Mouse (Mus musculus): ENCODE measurements around the gene Sf3b1.
"Not testable (repeated sequence)": the region's sequence is repeated elsewhere in the genome, so short reads cannot be mapped to it uniquely, and the experiment has no call there.

The Sf3b1 gene

DNA sequence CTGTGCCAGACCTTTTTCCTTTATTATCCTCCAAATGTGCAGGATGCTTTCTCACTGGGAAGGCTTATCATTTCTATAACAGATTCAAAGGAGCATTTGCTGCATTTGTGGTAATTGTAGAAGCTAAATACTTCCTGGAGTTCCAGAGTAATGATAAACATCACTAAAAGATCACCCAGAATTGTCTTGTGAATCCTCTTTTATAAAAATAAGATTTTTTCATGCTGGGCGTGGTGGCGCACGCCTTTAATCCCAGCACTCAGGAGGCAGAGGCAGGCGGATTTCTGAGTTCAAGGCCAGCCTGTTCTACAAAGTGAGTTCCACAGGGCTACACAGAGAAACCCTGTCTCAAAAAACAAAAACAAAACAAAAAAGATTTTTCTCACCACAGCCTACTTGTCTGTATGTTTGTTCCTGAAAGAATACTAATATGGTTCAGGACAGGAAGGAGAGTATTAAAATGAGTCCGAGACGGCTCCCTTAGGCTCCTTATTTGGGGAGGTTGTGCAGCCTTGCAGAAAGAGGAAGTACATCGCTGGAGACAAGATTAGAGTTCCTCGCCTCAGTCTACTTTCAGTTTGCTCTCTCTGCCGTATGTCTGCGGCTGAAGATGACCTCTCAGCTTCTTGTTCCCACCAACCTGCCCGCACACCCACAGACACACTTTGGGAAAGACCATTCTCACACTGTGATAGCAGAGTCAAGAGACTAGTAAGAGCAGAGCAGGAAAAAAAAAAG, 1.4 kb upstream of the Sf3b1 start:
- ATAC-seq (ENCODE audit: insufficient number of reproducible peaks, low FRiP score, low TSS enrichment): no peak

DNA sequence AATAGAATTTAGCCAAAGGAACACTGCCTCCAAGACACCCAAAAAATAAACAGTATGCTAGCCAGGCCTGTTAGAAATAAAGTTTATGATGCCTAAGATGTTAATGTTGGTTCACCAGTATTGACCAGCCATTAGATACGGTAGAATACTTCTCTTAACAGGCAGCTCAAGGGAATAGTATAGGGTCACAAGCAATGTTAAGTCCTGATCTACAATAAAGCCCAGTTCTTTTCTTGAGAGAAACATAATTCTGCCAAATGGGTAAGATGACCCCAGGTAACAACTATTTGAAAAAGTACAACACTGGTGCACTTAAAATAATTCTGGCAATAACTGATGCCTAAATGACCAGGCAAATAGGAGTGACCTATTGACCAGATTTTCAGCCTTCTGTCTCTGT, 685 bp upstream of the Sf3b1 start:
- ATAC-seq (ENCODE audit: insufficient number of reproducible peaks, low FRiP score, low TSS enrichment): no peak

DNA sequence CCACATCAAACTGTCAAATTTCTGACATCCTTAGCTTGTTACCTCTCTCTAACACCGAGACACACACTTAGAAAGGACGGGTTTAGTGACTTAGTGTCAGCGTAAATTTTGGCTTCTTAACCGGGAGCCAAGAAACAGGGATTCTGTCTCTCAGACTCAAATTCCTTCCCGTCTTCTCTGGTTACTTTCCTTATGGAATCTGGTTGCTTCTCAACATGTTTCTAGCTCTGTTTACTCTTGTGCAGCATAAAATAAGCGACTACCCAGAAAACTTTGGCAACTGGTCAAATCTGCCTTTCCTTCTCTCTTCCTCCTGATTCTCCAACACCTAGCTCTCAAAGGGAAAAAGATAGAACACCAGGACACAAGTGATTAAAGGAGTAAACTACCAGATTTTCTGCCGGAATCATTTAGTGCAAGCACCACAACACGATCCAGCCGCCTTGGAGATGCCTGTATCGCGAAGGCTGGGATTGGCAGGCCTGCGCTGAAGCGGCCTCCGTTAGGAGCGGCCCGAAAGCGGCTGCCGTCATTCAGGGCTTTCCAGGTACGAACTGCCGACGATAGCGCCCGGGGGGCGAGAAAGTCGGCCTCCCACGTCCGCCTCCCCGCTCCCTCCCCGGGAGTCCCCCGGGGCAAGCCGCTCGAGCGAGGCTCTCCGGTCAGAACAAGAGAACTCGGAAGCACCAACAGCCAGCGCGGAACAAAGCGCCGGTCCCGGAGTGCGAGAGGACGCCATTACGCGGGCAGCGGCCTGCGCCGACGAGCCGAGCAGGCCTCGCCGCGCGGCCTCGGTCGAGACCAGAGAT, 633 bp downstream of the Sf3b1 start:
- ATAC-seq (ENCODE audit: insufficient number of reproducible peaks, low FRiP score, low TSS enrichment): peak; percentile 54

DNA sequence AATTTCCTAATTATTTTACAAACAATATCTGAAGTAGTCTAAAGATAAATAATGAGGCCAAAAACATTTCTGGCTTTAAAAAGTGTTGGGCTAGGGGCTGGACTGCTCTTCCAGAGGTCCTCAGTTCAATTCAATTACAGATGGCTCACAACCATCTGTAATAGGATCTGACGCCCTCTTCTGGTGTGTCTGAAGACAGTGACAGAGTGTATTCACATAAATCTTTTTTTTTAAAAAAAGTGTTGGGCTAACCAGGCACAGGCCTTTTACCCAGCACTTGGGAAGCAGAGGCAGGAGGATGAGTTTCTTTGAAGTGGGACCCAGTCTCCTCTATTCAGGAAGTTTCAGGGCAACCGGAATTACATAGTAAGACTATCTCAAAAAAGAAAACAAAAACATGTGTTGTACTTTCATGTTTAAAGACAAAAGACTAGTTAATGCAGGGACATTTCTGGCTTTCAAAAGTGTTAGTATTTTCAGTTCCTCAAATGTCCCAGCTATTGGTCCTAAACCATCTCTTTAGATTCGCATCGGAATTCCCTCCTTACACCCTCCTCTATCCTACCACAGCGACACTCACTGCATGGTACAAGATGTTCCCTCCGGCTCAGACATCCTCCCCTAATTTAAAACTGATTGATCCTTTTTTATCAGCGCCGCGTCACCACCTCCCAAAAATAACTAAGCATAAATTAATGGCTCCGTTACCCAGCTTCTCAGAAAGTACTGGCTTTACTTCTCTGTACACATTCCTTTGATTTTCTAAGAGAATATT, 1.4 kb downstream of the Sf3b1 start:
- no peak for ATAC-seq (ENCODE audit: insufficient number of reproducible peaks, low FRiP score, low TSS enrichment)

DNA sequence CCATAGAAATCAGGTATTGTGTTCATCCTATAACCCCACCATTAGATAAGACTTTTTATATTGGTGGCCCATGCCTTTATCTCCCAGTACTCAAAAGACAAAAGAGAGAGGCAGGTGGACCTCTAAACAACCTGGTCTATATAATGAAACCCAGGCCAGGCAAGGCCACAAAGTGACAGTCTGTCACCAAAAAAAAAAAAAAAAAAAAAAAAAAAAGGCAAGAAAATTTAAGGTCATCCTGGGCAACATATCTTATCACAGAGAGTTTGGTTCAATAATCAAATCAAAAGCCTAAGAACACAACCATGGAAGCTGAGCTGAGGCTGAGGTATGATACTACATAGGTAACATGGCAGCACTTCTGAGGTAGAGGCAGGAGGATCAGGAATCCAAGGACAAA, 5.4 kb downstream of the Sf3b1 start:
- no peak for ATAC-seq (ENCODE audit: insufficient number of reproducible peaks, low FRiP score, low TSS enrichment)

DNA sequence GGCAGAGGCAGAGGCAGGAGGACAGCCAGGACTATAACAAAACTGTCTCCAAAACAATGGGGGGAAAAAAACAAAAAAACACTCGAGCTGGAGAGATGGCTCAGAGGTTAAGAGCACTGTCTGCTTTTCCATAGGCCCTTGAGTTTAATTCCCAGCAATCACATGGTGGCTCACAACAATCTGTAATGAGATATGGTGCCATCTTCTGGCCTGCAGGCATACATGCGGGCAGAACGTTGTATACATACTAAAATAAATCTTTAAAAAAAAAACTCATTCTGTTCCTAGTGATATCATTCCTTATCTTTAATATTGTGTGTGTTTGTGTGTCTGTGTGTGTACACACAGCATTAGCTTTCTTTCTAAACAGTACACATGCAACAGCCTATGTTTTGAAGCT, 14.8 kb downstream of the Sf3b1 start:
- ATAC-seq (ENCODE audit: insufficient number of reproducible peaks, low FRiP score, low TSS enrichment): no peak

DNA sequence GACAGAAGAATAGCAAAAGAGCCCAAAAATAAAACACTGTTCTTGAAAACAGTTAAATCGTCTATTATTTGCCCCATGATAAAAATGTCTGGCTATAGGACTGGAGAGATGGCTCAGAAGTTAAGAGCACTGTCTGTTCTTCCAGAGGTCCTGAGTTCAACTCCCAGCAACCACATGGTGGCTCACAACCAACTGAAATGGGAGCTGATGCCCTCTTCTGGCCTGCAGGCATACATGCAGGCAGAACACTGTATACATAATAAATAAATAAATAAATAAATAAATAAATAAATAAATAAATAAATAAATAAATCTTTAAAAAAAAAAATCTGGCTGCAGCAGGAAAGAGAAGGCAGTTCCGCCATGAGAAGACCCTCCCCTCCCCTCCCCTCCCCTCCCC, 19.0 kb downstream of the Sf3b1 start:
- ATAC-seq (ENCODE audit: insufficient number of reproducible peaks, low FRiP score, low TSS enrichment): not testable (repeated sequence)

DNA sequence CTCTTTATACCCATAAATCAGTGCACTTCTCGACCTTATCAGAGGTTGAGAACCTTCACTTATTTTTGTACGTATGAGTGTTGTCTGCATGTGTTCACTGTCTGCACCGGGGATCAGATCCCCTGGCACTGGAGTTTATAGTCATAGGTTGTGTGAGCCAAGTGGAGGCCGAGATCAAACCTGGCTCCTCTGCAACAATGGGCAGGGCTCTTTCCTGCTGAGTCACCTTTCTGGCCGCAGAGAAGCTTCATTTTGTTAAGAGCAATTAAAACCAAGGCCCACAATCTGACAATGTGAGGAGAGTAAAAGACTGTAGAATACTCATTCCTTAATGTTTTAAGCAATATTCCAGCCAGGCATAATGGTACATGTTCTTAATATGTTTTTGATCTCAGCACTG, 33.7 kb downstream of the Sf3b1 start:
- no peak for ATAC-seq (ENCODE audit: insufficient number of reproducible peaks, low FRiP score, low TSS enrichment)

DNA sequence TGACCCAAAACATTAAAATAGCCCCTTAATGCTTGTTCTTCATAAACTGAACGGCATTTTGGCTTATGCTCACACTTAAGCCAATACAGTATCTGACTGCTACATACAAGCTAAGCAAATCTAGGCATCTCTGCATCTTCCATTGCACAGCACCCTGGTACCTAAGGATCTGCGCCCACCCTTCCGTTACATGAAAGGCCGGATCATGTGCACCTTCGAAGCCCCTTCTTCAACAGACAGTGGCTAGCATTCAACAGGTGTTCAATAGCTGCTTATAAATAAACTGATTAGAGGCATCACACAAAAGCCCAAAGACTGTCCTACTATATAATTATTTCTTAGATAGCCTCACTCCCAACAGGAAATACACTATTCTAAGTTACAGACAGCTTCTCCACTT, 41.0 kb downstream of the Sf3b1 start:
- ATAC-seq (ENCODE audit: insufficient number of reproducible peaks, low FRiP score, low TSS enrichment): no peak

DNA sequence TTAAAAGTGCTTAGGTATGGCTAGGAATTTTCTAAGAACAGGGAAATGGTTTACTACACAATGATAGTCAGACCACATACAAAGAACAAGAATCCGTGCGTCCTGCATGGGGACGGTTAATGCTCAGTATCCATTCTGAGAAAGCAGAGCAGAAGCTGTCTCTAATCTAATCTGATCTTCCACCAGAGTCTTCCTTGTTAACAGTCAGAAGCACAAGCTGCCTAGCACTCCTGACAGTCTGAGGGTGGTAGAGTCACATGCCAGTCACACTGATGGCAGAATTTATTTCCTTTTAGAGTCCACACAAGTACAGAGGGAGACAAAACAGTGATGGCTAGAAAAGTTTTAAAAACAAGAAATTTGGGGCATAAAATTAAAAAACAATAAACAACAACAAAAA, 41.5 kb downstream of the Sf3b1 start:
- no peak for ATAC-seq (ENCODE audit: insufficient number of reproducible peaks, low FRiP score, low TSS enrichment)

DNA sequence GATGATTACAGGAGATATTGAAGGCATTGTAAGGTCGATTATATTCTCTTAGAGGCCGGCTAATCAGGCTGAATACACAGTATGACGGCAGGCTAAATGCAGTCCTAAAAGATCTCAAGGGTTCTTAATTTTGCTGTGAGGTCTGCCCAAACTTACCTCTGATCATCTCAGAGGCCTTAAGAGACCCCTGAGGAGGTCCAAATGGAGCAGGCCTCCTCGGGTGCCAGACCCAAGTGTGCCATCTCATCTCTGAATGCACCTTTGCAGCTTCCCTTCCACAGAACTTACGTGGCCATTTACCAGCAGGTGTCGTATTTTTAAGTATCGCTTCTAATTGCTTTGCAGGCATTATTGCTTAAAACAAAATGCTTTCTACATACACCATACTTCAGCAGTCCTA, 43.1 kb downstream of the Sf3b1 start:
- no peak for ATAC-seq (ENCODE audit: insufficient number of reproducible peaks, low FRiP score, low TSS enrichment)

DNA sequence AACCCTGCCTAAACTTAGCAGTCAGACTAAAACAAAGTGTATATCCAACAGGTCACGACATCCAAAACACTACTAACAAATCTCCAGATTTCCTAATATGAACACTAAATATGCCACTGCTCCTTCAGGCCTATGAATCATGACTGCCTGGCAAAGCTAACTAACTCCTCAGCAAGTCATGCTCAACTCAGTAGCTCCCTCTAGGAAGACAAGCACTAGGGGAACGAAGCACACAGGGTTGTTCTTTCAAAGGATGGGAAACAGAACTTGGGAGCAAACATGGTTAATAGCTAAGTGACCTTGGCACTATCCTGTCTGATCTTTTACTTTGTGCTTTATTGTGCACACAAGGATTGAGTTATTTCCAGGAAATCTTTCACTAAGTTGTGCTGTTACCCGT, 43.9 kb downstream of the Sf3b1 start:
- ATAC-seq (ENCODE audit: insufficient number of reproducible peaks, low FRiP score, low TSS enrichment): no peak

DNA sequence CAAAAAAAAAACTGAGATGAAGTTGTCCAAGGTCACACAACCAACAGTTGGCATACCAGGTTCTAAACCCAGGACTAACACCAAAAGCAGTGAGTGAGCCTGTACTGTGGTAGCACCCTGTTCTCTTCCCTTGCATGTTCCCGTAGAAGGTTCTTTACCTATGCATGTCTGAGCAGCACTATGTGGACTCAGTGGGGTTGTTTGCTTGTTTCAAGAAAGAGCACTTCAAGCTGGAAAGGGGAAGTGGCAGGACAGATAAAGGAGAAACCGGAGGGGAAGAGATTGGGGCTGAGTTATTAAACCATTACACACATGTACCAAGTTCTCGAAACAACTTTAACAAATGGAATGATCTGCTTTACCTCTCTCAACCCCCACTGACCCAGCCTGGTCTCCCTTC, 44.6 kb downstream of the Sf3b1 start:
- no peak for ATAC-seq (ENCODE audit: insufficient number of reproducible peaks, low FRiP score, low TSS enrichment)

DNA sequence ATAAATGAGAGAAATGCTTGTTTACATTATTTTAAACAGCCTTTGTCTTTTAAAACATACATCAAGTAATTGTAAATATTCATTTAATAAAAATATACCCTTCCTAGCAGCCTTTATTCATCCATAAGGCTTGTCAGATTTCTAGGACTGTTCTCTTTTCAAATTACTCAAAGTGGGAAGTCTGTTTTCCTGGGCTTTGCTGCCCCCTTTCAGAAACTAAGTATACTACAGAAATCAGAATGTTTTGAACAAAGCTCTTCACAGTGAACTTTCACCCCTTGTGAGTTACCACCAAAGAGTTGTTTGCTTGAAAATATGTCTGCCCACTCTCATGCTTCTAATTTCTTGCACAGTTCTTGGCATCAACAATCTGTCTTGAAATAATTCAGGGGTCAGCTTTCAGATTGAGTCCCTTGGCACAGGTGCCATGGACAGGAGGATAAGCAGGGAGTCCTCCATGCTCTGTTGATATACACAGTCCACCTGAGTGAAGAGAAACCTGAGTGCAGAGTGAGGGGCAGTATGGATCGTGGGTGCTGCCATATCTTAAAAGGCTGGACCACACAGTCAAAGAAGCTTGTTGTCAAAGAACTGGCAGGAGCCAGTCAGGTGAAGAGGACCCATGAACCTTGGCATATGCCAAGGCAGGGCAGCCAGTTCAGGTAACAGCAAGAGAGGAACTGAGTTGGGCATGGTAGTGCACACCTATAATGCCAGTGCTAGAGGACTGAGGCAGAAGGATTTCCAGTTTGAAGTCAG, 47.9 kb downstream of the Sf3b1 start:
- ATAC-seq (ENCODE audit: insufficient number of reproducible peaks, low FRiP score, low TSS enrichment): no peak; the same call in 1 of the 2 replicates

DNA sequence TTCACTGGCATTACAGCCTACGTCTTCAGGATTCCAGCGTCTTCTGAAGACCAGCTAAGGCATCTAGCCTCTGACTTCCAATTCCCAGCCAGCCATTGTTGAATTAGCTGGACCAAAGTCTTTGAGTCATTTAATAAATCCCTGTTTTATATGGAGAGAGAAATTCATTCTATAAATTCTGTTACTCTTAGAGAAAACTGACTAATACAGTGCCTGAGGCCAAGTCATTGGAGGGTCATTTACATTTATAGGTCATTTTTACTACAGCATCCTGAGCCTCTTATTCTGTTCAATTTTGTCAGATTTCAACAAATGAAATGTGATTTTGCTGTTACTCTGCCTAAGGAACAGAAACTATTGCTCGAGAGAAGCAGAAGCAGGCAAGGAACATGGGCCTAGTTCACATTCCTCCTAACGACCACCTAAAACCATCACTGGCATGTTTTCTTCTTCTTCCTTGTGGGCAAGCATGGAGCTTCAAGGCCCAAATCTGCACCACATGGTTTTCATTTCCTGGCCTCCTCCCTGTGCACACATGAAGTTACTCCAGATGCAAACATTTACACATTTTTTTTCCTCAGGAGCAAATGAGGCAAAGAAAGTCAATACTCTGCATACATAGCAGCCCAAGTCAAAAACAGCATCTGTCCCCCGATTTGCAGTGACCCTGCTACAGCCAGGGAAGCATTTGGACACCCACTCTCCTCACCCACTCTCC, 55.4 kb downstream of the Sf3b1 start:
- ATAC-seq (ENCODE audit: insufficient number of reproducible peaks, low FRiP score, low TSS enrichment): no peak

DNA sequence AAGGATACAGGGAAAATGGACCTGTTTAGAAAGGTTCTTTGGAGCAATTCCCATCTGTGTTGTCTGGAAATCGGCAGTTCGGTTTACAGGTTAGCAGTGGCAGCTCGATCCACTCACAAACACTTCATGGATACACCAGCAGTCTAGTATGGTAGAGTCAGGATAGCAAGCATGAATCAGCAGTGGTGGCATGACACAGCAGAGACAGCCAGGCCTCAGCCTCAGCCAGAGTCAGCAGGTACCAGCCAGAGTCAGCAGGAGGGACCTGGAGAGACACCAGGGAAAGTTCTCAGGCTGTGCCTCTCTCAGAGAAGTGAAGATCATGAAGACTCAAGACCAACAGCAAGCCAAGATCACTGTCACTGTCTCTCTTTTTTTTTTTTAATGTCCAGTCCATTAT, 60.4 kb downstream of the Sf3b1 start:
- ATAC-seq (ENCODE audit: insufficient number of reproducible peaks, low FRiP score, low TSS enrichment): no peak

DNA sequence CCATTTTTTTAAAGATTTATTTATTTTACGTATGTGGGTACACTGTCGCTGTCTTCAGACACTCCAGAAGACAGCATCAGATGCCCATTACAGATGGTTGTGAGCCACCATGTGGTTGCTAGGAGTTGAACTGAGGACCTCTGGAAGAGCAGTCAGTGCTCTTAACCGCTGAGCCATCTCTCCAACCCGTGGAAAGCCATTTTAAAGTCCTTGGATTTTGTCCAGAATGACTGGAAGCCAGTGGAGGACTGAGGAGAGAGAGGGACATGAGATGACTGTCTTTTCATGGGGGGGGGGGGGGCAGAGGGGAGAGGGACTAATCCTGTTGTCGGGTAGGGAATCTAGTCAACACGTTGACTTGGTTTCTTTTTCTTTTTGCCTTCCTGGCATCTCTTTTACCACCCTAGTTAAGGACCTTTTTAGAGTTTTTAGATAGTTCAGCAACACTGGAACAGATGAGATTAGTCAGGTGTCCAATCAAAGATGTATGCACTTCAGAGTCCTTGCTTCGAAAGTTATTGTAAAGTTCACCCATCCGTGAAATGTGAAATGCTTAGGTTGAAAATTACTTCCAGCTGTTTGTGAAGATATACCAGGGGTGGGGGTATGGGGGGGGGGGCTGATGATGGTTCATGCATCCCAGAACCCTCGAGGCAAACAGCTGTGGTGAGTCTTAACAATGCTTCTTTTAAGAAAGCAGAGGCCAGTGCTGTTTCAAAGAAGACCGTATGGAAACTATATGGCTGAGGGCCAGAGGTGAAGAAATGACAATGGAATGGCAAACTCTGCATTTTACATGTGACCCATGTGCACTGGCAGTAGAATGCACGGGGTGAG, 61.9 kb downstream of the Sf3b1 start:
- no peak for ATAC-seq (ENCODE audit: insufficient number of reproducible peaks, low FRiP score, low TSS enrichment)

DNA sequence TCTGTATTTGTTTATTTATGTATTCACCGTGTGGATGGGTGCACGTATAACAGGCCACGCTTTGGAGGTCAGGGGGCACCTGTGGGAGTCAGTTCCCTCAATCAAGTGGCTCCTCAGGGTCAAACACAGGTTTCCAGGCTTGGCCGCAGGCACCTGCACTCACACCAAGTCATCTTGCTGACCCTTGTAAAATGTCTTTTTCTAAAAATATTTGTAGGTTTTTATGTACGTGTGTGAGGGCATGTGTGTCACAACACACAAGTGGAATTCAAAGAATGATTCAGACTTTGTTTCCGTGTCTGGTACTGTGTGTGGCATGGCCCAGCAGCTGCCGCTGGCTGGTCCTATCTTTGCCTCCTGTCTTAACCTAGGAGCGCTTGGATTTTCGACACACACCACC, 65.6 kb downstream of the Sf3b1 start:
- no peak for ATAC-seq (ENCODE audit: insufficient number of reproducible peaks, low FRiP score, low TSS enrichment)

DNA sequence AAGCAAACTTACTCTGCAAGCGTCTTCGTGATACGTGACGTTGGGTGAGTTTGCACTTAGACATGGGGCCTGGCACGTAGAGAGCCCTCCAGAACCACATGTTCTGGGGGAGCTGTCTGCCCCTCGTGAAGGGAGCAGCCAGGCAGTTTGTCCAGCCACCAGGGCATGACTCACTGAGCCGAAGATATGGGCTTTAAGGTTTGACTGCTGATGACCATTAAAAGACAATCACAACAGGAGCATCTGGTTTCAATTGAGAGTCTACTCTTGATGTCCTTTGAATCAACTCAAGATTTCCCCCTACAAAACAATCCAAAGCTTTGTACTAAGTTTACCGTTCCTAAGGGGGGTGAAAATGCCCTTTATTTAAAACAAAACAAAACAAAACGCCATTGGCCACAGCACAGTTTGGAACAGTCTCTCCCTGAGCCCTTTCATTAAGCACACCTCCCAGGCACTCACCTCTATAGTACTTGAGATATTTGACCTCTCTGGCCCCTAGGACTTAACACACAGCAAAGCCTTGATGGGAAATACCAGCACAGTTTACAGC, 66.6 kb downstream of the Sf3b1 start:
- no peak for ATAC-seq (ENCODE audit: insufficient number of reproducible peaks, low FRiP score, low TSS enrichment)
